Mouse (Mus musculus) splenic B cell, adult 2 months (primary cell): ENCODE data around the gene Cxcr5.

ENCODE experiments used
- DNase-seq: peaks from one replicate; pipeline ENCODE4 v3.0.0-alpha.2; 2011; ENCODE audit warnings: low read depth, low spot score
- H3K27me3 ChIP-seq: 2 replicates; pipeline ENCODE4 v1.6.1; 2012; ENCODE audit warnings: mild to moderate bottlenecking, low read length, moderate library complexity, mixed read lengths; ENCODE audit not compliant: control insufficient read depth, poor library complexity, insufficient read depth, severe bottlenecking
- H3K36me3 ChIP-seq: 2 replicates; pipeline ENCODE4 v1.6.1; 2012; ENCODE audit warnings: mild to moderate bottlenecking, low read length, moderate library complexity, mixed read lengths; ENCODE audit not compliant: control insufficient read depth, poor library complexity, insufficient read depth, severe bottlenecking

Cxcr5 gene

DNA sequence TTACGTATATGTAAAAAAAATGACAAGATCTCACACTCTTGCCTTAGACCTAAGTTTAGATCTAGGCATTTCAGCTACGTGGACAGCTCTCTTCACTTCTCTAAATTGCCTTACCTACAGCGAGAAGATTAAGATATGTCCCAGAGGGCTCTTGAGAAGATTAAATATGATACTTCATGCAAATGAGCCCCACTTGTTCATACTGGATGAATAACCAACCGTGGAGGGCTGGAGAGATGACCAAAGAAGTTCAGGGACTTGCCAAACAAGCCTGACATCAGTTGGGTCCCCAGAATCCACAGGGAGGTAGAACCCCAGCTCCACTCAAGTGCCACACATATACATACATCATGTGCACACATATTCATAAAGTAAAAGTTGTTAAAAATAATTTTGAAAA, 11.6 kb upstream of the Cxcr5 start:
- Histone ChIP-seq H3K36me3 (no peaks in the 10 kb centered on the region), H3K27me3 (no peaks in the 10 kb centered on the region)
- DNase-seq, result peak; percentile 85

DNA sequence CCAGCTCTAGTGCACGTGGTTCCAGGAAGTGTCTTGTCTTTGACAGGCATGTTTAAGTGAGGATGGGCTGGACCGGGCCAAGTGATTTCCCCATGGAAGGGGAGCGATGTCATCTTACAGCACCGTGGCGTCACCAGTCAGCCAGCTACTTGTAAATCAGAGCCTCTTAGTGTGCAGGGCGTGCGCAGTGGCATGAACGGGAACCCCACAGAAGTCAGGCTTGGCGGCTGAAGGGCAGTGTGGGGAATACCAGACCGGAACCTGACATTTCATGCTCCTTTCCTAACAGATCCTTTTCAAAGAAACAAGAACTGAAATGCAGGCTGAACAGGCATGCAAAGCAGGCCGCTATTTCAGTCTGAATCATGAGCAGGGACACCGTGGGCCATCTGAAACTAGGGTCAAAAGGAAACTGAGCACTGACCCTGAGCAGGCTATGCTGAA, 9.3 kb upstream of the Cxcr5 start:
- Histone ChIP-seq H3K36me3 (no peaks in the 10 kb centered on the region), H3K27me3 (no peaks in the 10 kb centered on the region)
- peak; percentile 95 for DNase-seq

DNA sequence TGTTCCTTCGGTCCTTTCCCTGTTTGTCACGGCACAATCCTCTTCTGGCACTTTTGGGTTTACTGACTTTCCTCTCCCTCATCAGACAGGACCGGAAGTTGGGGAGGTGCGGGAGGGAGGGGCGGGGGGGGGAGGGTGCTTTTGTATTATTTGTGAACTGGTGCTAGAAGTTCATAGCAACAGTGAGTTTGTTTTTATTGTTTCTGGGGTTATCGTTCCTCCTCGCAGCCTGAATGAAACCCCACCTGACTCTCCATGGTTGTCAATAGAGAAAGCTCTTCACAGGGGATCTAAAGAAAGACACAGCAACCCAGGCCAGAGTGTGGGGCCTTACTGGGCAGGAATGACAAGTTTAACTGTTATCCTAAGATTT, 6.4 kb upstream of the Cxcr5 start:
- no peaks in the 10 kb centered on the region for H3K27me3 ChIP-seq
- H3K36me3 ChIP-seq, result no peaks in the 10 kb centered on the region
- peak; percentile 86 for DNase-seq

DNA sequence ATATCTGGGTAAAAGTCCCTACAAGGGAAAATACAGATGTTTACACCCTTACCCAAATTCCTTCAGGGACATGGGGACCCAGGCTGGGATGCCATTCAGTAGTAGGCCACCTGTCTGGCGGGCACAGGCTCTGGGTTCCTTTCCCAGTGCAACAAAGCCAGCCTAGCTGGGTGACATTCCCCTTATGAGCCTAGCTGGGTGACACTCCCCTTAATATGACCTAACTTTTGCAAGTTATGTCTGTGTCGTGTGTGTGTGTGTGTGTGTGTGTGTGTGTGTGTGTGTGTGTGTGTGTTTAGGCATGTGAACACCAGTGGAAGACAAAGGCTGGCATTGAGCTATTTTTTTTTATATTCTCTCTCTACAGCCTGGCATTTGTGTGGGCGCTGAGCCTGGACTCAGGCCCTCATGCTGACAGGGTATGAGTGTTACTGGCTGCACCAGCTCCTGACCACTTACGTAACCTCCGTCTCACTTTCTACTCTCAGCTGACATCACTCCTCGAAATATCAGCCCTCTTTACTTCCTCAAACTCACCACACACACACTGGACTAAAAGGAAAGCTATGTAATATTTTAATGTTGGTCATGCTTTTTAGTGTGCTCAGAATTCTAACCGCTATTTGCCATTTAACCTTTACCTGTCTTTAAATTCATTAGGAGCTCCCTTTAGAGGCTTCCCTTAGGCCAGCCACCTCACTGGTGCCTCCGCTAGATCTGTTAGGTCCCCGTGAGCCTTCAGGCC, 5.8 kb upstream of the Cxcr5 start:
- DNase-seq, result peak; percentile 93
- Histone ChIP-seq H3K27me3 (no peaks in the 10 kb centered on the region), H3K36me3 (no peaks in the 10 kb centered on the region)

DNA sequence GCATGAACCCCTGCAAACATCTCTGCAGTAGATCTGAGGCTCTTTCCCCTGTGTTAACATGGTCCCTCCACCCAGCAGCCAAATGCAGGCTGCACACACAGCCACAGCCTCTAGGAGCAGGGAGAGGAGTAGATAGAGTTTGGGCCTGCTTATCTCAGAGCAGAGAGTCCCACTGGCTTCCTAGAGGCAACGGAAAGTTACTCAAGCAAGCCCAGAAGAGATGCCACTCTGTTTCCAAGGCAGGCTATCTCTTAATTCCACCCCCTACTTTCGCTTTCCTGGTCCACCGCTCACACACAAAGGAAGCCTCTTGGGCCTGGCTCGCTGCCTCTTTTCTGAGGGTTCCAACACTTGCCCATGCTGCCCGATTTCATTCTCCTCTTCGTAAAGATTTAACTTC, 3.7 kb upstream of the Cxcr5 start:
- Histone ChIP-seq H3K27me3 (no peaks in the 10 kb centered on the region), H3K36me3 (no peaks in the 10 kb centered on the region)
- DNase-seq, result peak; percentile 81

DNA sequence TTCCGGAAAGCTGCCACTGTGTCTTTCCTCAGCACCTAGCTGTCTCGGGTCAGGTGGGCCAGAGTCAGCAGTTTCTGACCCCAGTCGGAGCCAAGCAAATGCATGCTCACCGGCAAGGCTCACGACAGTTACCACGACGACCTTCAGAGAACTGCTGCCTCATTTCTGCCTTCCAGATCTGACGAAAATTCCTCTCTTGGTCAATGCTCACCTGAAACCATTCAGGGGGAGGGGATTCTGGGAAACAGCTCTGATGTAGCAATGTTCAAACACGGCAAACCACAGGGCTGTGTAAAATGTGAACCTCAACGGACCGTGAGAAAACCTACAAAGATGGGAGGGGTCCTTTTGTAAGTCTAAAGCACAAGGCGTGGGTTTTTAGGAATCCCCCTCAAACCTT, 1.3 kb upstream of the Cxcr5 start:
- DNase-seq, result no peak
- Histone ChIP-seq H3K36me3 (no peaks in the 10 kb centered on the region), H3K27me3 (no peaks in the 10 kb centered on the region)

DNA sequence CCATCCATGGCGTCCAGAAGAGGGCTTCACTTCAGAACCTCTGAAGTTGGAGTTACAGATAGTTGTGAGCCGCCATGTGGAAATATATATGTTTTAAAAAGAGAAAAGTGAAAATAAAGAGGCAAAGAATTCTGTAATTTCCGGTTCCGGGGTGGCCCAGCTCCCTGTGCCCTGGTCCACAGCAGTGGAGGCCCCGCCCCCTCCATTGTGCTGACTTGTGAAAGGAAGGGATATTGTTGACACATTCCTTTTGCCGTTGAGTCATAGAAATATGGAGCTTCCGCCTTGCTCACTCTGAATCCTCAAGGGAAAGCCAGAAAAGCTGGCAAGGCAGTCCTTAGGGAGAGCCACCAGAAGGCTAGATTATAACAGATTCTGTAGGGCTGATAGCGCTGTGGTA, 9.5 kb downstream of the Cxcr5 start:
- DNase-seq, result no peak

DNA sequence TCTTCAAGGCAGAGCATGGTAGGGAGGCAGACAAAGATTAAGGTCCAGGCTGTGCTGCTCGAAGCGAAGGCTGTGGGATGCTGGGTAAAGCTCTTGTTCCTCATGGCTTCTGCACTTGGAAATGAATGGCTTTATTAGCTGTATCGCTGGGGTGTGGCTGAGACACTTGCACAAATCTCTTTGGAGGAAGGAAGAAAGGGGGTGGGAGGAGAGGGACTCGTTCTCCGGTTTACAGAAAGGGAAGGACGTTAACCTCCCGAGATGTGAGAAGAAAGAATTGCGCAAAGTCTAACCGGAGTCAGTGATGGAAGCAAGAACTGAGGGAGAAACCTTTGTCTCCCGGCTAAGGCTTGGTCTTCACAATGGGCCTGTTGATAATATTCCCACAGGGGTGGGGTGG, 10.5 kb downstream of the Cxcr5 start:
- Histone ChIP-seq H3K27me3 (no peaks in the 10 kb centered on the region; the same call in 1 of the 2 replicates), H3K36me3 (no peaks in the 10 kb centered on the region)
- no peak for DNase-seq

More for the DNA sequence above, 9.5 kb downstream of the Cxcr5 start:
- no peaks in the 10 kb centered on the region for H3K36me3 ChIP-seq
- no peaks in the 10 kb centered on the region; the same call in 1 of the 2 replicates for H3K27me3 ChIP-seq

DNA sequence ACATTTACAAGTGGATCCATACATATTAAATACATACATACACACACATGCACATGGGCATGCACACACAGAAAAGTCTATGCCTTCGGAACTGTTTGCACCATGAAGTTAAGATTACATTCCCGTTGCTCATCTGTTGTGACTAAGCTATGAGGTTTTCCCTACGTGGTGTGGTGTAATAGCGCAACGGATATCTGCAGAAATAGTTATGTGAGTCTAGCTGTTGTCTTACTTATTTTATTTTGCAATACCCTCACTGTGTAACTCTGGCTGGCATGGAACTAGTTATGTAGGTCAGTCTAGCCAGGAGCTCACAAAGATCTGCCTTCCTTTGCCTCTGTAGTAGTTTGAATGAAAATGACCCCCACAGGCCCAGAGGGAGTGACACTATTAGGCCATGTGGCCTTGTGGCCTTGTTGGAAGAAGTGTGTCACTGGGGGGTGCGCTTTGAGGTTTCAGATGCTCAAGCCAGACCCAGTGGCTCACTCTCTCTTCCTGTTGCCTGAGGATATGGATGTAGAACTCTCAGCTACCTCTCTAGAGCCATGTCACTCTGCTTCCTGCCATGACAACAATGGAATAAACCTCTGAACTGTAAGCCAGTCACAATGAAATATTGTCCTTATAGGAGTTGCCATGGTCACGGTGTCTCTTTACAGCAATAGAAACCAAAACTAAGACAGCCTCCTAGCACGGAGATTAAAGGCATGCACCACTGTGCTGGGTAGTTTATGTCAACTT, 13.1 kb downstream of the Cxcr5 start:
- Histone ChIP-seq H3K27me3 (no peaks in the 10 kb centered on the region), H3K36me3 (no peaks in the 10 kb centered on the region)
- DNase-seq, result no peak

DNA sequence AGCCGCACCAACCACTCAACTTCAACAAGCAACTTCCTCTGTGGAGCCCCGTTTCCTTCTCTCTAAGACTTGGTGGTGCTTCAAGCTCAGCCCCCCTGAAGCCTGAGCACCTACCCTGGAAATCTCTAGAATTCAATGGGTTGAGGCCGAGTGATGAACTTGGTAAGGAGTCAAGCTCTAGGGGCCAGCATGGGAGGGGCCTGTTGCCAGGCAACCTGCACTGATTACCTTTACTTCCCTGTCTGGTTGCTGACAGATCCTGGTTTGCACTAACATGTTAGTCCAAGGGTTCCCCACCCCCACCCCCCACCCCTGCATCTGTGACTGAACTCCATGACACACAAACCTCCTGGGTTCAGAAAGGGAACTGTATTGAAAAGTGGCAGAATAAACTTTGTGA, 16.7 kb downstream of the Cxcr5 start:
- Histone ChIP-seq H3K36me3 (no peaks in the 10 kb centered on the region), H3K27me3 (no peaks in the 10 kb centered on the region)
- DNase-seq, result peak; percentile 83

DNA sequence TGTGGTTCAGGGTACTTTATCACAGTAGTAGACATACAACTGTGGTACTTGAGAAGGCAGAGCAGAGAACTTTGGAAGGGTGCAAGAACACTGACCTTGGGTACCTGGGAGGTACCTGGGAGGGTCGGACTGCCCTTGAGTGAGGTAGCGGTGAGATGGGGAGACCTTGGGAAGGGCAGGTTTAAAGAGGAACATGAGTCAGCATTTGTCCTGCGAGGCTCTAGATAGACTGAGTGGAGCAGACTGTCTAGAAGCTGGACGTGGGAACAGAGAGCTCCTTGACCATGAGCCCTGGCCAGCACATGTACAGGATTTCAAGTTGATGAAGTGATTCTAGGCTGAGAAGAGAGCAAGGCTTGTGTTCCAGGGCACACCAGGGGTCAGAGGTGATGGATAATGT, 19.3 kb downstream of the Cxcr5 start:
- H3K27me3 ChIP-seq, result no peaks in the 10 kb centered on the region
- DNase-seq, result no peak
- no peaks in the 10 kb centered on the region for H3K36me3 ChIP-seq

DNA sequence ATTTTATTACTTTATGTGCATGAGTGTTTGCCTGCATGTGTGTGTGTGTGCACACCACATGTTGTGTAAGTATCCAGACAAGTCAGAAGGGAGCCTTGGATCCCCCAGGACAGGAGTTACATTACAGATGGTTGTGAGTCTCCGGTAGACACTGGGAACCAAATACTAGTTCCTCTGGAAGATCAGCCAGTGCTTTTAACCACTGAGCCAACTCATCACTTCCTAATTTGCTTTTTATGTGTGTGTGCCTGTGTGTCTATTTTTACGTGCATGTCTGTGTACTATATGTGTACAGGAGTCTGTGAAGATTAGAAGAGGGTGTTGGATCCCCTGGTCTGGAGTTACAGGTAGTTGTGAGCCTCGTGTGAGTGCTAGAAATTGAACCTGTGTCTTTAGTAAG, 21.0 kb downstream of the Cxcr5 start:
- DNase-seq, result peak; percentile 28
- Histone ChIP-seq H3K27me3 (no peaks in the 10 kb centered on the region), H3K36me3 (no peaks in the 10 kb centered on the region)

DNA sequence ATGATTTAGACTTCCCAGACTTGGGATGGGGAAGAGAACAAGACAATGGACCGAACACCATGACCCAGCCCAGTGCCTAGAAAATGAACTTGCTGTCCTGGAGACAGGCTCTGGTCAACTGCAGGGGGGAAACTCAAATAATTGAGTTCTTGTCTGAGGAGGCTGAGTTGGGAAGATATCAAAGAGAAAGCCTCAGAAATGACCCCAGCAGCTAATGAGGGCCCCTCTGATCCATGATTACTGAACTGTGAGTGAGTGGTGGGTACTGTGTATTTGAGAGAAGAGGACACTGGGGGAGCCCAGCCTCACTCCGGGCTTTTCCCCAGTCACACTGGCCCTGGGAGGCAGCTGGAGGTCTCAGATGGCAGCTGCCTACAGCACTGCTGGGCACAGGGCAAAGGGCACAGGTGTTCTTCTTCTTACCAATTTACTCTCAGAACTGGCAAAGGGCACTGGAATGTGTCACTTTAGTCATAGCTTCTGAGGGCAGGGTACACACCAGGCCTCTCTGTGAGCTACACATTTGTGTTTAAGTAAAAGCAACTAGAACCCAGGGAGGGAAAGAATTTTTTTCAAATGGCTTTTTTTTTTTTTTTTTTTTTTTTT, 21.8 kb downstream of the Cxcr5 start:
- no peaks in the 10 kb centered on the region for H3K27me3 ChIP-seq
- no peaks in the 10 kb centered on the region for H3K36me3 ChIP-seq
- DNase-seq, result no peak

DNA sequence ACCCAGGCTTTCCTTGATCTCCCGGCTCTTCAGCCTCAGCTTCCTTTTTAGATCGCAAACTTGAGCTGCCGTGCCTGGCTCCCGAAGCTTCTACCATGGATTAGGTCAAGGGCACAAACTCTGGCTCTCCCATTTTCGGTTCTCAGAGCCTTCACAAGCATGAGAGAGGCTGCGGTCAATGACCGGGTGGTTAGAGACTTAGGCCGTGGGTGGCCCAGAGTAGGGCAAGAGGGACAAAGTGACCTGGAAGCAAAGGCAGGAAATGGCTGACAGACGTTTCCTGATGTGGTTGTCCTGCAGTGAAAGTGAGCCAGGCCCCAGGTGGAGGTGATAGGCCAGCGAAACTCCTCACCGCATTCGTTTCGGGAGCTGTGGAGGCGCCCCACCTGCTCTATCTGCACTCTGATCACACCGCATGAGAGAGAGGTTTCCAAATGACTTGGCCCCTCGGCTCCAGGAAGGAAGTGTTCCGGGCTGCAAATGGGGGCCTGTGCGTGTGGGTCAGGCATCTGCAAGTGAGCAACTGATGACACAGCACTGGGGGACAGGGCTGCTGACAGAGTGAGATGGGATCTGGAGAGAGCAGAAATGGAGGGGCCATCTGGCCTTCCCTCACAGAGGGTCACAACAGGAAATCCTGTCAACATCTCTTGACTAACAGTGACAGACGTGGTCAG, 23.9 kb downstream of the Cxcr5 start:
- H3K36me3 ChIP-seq, result no peaks in the 10 kb centered on the region
- no peaks in the 10 kb centered on the region for H3K27me3 ChIP-seq
- DNase-seq, result peak; percentile 55
